Mouse (Mus musculus): ENCODE data around the gene Gm10272.
"Not testable (repeated sequence)": the region's sequence is repeated elsewhere in the genome, so short reads cannot be mapped to it uniquely, and the experiment has no call there.

Gm10272 gene

DNA sequence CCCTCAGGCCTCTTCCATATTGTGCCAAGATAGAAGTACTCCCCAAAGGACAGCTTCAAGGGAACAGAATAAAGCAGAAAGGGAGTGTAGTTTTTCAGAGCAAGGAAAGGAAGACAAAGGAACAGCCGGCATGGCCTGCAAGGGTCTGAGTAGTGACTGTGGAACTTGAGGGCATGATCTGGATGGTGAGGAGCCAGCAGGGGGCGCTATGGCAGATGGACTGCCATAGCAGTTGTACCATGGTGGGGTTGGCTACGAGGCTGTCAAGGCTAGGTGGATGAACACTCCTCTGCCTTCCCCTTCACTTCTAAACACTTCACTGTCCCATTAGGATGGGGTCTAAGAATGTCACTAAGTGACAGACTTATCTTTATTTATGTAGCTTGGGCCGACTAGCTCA, 22.8 kb downstream of the Gm10272 start:
- no peak for DNase-seq

DNA sequence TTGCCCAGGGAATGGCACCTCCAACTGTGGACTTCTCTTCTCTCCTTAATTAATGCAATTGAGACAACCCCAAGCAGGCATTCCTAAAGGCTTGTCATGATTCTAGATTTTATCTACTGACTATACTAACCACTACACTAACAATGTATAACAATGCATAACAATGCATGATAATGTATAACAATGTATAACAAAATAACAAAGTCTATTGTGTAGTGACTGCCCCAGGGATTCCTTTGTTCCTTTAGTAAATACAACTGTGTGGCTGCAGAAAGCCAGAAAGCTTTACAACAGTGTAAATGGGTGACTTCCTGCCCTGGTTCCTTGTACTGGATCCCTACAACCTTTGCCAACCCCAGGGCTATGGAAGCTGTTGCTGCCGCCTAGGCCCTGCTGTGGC, 29.5 kb downstream of the Gm10272 start:
- DNase-seq, result no peak

DNA sequence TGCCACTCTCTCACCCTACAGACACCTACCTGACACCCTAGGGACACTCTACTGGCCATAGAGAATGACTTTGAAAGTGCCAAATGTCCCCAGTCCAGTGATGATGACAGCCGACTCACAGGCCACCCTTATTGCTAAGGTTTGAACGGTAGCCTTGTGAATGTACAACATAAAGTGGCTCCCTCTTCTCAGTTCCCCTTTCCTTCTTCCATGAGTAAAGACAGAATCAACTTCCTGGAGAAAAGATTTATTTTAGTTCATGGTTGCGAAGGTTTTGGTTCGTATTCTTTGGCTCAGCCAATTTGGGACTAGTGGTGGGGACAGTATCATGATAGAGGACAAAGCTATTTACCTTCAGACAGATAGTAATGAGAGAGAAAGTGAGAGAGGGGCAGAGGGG, 32.5 kb downstream of the Gm10272 start:
- DNase-seq, result no peak

DNA sequence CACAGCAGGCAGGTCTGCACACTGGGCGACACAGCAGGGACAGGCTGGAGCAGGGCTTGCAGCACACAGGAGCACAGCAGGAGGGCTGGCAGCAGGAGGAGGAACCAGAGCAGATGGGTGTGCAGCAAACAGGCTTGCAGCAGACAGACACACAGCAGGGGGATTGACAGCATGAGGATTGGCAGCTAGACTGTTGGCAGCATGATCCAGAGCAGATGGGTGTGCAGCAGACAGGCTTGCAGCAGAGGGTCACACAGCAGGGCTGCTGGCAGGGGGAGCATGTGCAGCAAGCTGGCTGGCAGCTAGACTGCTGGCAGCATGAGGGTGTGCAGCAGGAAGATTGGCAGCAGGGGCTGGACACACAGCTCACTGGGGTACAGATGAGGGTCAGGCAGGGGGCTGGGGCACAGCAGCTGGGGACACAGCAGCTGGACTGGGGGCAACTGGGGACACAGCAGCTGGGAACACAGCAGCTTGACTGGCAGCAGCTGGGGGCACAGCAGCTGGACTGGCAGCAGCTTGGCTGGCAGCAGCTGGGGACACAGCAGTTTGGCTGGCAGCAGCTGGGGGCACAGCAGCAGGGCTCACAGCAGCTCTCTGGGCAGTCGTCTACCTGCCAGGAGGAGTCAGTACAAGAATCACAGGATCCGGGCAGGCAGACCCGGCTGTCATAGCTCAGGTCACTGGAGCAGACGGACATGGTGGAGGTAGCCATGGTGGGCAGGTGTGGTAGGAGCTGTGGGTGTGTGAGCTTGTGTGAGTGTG, 35.7 kb downstream of the Gm10272 start, which contains the start of gene Gm18596:
TSS of gene Gm18596 (minus strand) at position 715 of the 765 bp plus-strand sequence.
- not testable (repeated sequence) for DNase-seq

DNA sequence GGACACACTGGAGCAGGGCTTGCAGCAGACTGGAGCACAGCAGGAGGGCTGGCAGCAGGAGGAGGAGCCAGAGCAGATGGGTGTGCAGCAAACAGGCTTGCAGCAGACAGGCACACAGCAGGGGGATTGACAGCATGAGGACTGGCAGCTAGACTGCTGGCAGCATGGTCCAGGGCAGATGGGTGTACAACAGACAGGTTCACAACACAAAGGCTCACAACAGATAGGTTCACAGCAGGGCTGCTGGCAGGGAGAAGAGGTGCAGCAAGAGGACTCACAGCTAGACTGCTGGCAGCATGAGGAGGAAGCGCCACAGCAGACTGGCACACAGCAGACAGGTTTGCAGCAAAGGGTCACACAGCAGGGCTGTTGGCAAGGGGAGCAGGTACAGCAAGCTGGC, 44.3 kb downstream of the Gm10272 start:
- DNase-seq, result not testable (repeated sequence)

DNA sequence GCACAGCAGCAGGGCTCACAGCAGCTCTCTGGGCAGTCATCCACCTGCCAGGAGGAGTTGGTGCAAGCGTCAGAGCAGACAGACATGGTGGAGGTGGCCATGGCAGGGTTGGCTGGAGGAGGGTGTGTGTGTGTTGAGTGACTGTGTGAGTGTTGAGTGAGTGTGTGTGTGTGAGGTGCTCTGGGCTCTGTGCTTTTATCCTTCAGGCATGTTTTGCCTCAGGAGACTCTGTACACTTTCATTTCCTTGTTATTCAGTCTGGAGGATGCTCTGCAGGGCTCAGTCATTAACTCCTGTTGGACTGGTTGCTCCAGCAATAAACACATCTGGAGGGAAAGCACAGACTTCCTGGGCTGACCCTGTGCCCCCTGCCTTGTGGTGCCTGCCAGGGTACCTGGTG, 44.8 kb downstream of the Gm10272 start, which contains the start of gene Gm9736:
TSS of gene Gm9736 (minus strand) at position 101 of the 400 bp plus-strand sequence.
- DNase-seq, result not testable (repeated sequence)

DNA sequence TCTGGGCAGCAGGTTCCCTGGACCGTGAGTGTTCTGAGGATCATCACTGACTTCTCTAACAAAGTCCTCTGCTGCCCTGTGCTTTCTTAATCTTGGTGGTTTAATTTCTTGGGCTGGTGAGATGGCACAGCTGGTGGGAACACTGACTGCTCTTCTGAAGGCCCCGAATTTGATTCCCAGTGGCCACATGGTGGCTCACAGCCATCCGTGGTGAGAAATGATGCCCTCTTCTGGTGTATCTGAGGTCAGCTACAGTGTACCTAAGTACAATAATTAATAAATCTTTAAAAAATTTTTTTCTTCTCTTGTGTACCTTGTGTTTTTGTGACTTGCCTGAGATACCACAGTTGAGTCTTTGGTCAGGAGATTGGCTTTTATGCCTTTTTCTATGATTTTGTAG, 45.9 kb downstream of the Gm10272 start:
- not testable (repeated sequence) for DNase-seq

DNA sequence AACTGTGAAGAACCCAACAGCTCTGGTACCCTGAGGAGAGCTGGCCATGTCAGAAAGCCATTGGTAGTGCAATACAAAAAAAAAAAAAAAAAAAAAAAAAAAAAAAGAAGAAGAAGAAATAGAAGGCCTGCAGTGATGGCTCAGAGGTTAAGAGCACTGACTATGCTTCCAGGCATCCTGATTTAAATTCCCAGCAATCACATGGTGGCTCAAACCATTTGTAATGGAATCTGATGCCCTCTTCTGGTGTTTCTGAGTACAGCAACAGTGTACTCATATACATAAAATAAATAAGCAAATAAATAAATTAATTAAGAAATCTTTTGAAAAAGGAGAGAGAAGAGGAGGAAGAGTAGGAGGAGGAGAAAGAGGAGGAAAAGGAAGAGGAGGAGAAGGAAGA, 47.0 kb downstream of the Gm10272 start:
- no peak for DNase-seq

Data from cerebellum, adult 8-10 months (tissue).